Mouse (Mus musculus) c-Kit-positive CD71-positive TER-119-positive erythroid progenitor cells, embryonic 14.5 days (primary cell): ENCODE measurements around the gene Cdca7.

ENCODE experiments used
- DNase-seq: peaks from one replicate; pipeline ENCODE4 v3.0.0-alpha.2; 2013; ENCODE audit warnings: low spot score

The Cdca7 gene

DNA sequence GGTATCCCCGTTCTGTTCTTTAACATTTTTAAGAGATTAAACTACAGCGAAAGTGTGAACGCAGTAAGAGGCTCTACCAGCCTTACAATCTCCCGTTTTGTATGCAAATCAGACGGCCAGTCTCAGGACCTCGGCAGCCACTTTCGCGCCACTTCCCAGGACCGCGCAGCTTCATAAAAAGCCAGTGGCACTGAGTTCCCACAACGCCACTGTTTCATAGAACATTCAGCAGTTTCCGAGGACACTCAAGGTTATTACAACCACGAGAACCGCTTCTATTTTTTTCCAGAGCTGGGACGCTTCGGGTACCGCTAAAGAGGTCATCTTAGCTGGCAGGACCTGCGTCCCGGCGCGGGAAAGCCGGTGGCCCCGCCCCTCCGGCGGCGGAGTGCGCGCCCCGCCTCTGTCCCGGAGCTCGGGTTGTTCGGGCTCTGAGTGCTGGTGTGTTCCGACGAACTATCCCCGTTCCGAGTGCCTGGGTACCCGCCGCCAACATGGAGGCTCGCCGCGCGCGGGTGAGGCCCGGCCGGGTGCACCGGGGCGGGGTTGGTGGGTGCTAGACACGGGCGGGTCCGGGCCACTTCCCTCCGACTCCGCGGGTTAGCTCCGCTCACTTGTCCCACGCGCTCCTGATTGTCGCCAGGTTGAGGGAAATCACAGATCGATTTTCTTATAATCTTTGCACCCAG, at the start of gene Cdca7:
Gene Cdca7 (plus strand): TSS at position 363 of the 689 bp plus-strand sequence.
- DNase-seq, result peak; percentile 83

DNA sequence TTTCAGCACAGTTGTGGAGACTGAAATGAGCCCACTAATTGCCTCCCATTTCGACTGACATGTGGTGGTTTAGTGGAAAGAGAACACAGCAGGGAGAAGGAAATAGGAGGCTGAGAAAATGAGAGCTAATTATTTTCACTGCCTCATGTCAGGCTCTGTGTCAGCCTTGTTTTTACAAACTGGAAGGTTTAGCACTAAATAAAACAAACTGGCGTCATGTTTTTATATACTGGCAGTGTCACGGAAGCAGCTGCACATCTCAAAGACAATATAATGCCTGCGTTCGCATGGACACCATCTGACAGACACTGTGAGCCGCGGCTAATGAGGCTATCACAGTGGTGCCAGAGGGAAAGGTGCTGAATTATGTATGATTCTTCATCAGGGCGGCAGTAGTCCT, 49.2 kb upstream of the Cdca7 start:
- no peak for DNase-seq

DNA sequence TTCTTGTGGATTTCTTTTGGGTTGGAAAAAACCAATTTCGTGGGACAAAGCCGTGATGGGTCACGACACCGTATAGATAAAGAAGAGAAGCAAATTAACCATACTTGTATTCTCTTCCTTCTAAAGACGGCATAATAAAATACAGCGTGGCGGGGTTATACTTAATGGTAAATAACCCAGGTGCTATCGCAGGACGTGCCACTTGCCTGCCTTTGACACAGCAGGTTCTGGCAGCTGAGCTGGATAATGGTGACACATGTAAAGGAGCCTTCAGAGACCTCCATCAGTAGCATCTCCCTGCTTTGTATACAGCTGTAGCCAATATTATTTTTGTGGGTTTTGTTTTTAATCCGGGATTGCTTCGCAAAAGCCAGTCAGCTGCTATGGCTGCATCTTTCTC, 48.7 kb upstream of the Cdca7 start:
- DNase-seq, result no peak

DNA sequence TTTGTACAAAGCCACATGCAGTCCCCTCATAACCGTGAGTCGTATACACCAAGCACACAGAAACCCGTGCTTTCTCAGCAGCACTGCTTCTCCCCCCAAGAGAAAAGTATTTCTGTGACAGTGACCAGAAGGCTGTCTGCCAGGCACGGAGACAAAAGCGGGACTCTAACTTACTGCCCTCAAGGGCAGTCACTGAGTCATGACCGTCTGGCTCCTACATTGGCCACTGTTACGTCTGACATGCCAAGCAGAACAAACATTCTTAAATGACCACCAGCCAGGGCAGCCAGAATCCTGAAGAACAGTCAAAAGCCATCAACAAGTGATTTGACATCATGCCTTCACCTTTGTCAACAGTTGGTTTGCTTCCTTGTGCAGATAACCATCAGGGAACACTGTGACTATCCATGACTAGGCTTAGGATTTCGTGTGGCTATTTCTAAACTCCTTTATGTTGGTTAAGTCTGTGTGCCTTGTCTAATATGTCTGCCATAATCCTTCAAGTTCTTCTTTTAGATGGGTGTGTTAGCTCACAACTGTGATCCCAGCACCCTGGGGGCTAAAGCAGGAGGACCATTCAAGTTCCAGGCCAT, 36.9 kb upstream of the Cdca7 start:
- no peak for DNase-seq

DNA sequence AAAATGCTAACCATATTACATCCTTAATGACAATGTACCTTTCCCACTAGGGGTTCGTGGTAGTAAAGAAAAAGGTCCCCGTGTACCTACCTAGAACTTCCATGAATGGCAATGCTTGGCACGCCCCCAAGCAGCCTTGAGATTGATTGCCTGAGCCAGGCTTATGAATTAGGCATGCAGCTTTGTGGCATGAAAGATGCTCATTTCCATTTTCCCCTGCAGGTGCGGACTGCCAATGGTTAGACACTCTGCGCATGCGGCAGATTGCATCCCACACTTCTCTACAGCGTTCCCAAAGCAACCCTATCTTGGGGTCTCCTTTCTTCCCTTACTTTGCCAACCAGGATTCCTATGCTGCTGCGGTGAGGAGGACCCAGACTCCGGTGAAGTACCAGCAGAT, 34.9 kb upstream of the Cdca7 start:
- no peak for DNase-seq

DNA sequence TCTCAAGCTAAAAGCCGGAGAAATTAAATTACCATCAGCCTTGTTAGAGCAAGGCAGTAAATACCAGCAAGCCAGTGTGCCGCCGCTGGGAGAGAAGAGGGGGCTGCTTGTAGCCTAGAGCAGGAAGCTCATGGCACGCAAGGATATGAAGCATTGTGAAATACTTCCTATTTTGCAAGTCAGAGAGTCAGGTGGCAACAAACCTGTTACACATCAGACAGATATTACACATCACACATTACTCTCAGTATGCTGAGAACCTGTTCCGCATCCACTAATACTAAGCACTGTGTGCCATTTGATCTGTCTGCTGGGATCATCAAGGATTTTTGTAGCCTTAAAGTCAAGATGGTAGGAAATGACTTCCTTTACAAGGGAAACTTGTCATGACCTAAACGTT, 33.1 kb upstream of the Cdca7 start:
- DNase-seq, result no peak

DNA sequence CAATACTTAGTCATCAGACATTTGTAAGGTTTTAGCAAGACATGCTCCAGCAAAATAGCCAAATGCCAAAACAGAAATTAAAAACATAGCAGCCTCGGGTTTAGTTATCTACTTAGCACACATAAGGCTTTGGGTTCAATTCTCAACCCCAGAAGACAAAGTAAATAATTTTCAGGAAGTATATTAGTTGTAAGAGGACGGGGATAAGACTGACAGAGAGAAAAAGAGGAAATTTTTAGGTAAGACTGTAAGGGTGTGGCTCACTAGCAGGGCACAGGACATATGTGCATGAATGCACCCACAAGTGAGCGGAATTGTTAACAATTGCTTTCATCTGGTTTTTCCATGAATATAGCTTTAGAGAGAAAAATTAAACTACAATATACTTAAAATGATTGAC, 32.0 kb upstream of the Cdca7 start:
- no peak for DNase-seq

DNA sequence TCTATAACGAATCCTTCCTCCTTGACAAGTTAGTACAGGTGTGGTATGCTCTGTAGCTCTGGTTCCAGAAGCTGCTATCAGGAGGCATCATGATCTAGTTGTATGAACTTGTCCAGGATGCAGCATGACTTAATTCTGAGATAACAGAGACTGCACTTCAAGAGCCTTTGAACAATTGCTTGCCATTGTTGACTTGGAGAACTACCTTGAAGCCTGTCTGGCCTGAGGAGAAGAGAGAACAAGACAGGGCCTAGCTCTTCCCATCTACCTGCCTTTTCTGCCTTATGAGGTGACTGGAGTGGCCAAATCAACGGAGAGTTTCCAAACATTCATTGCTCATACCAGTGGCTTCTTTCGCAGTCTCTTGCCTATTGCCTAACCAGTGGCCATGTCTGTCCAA, 29.9 kb upstream of the Cdca7 start:
- no peak for DNase-seq

DNA sequence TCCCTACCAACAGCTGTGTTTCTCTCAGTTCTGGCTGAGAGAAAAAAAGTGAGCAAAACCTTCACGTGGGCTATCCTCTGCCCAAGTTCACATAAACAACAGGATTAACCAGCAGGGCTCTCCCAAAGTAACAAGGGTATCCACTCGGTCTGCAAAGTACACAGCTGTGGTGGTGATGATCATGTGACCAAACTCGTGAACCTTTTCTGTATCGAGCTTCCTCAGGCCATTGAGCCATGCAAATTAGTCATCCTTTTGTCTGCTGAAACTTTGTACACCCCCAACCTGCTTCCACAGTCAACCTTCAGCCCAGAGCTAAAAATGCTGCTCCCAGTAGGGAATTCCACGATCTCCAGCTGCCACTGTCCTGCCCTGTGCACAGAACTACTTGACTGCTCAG, 29.3 kb upstream of the Cdca7 start:
- DNase-seq, result no peak

DNA sequence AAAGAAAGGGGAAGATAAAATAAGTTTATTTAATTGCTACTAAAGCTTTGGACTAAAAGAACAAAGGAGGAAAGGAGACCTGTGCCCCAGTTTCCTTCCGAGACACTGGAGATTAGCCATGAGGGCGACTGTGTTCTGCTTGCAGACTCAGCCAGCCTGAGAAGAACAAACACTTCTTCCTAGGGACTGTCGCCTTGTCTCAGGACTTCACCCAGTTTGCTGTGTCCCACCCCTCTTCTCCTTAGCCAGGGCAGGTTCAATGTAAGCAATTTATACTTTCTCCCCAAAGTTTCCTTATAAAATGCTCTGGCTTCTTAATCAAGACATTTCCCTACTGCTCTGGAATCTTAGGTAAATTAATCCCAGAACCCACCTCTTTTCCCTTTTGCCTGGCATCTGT, 22.4 kb upstream of the Cdca7 start:
- no peak for DNase-seq

DNA sequence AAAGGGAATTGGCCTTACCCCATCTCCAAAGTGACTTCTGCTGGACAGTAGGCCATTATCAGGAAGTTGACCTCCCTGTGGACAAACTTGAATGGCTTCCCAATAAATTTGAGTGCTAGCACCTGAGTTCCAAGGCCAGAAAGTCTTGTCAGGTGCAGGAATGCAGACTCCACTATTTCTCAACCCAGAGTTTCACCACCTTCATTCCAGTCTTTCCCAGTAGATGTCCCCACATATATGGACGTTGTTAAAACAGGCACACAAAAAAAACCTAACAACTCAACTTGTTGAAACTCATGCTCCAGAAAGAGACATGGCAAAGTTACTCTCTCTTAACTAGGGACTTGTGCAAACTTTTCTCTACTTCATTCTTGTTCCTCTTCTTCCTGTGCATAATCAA, 19.8 kb upstream of the Cdca7 start:
- DNase-seq, result no peak

DNA sequence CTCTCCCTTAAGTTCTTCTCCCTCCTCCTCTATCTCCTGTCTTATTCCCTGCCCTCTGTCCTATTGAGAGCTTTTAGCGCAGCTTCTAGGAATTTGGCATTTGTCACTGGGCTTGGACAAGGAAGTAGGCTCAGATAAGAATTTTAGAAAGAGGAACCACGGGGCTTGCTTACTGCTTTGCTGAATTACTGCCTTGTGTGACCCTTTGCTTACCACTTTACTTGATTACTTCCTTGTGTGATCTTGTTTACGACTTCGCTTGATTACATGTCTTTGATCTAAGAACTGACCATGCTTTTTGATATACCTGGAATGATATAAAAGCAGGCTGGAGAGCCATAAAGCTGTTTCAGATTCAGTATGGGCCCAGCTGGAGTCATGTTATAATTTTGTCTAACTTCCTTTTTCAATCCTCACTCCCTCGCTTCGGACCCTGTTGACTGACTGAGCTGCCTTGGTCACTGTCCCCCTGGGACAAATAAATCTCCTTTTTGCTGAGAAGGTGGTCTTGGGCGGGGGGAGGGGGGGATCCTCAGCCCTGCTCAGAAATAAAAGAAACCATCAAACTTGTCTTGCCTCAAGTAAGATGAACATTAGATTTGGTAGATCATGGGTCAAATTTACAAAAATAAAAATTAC, 11.5 kb upstream of the Cdca7 start:
- DNase-seq, result no peak

DNA sequence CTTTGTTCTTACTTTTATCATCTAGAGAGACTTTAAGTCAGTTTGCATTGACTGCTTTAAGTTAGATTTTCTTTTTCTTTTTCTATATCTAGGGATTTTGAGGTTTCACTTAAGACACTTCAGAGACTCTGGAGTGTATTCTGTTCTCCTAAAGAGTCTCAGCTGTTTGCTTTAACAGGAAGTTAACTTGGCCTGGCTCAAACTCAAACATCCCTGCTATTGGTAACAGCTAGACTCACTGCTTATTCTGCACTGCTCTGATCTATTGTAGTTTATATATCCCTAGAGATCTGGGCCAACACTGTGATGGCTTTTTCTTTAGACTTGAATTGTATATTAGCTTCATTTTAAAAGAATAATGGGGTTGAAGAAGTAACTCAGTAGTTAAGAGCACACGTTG, 8.4 kb upstream of the Cdca7 start:
- DNase-seq, result no peak

DNA sequence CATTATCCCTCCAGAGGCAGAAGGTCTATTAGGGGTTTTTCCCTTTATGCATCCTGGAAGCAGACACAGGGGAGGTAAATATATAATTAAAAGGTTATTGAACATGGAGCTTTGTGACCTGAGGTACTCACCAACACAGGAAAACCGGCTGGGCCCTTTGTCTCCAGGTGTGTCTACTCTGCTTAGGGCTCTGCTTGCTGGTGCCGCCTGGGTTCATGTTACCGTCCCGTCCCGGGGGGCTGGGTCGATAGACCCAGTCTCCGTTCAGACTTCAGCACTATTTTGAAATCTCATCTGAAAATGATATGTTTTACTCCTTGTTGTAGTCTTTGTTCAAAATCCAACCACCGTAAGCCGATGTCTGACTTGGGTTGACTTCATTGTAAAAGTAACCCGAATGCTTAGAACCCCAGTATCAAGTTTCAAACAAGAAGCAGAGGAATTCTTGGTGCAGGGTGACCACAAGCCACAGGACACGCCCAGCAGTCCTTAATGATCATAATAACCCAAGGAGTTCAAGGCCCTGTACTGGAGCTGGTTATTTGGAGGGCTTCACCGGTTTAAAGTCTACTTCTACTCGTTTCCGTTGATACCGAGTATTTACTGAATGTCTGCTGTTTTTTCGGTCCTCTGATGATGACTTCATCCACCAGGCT, 4.4 kb upstream of the Cdca7 start:
- DNase-seq, result no peak

DNA sequence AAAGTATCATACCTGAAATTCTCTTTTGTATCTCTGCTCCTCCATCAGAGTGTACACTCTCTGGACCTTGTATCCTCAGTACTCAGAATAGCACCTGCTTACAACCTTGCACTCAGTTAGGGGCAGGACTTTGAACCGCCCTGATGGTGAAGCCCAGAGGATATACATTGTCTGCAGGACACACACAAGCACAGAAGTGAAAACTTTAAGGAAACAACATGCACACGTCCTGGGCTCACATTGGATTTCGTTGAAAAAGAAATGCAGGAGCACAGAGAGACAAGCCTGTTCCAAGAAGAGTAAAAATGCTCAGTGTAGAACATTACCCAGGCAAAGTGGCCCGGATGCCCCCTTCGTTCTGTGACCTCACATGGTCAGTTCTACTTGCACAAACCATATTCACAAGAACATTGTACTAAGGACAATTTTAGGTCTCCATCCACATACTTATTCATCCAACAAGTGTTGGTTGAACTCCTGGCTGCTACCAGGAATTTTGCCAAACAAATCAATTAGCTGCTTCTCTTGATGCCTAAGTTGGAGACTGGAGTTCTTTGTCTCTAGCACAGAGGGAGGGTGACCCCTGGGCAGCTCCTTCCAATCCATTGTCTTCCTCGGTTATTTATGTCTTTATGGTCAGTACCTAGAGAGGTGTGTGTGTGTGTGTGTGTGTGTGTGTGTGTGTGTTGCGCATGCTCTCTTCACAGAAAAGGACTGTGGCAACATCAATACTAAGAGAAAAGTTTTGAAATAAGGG, 1.2 kb upstream of the Cdca7 start:
- DNase-seq, result peak; percentile 27

DNA sequence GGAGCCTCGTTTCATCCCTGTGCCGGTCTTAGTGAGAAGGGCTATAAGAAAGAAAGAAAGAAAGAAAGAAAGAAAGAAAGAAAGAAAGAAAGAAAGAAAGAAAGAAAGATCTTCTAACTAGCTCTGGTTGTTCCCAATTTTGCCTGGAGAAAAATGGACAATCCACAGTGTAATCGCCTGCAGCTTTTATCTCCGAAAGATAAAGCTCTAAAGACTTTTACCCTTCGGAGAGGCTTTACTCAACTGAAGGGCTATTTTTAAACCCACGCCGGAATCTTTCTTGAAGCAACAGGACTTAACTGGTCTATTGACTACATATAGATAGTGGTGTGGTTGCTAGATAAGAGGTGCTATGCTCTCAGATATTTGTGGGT, 549 bp upstream of the Cdca7 start:
- no peak for DNase-seq

DNA sequence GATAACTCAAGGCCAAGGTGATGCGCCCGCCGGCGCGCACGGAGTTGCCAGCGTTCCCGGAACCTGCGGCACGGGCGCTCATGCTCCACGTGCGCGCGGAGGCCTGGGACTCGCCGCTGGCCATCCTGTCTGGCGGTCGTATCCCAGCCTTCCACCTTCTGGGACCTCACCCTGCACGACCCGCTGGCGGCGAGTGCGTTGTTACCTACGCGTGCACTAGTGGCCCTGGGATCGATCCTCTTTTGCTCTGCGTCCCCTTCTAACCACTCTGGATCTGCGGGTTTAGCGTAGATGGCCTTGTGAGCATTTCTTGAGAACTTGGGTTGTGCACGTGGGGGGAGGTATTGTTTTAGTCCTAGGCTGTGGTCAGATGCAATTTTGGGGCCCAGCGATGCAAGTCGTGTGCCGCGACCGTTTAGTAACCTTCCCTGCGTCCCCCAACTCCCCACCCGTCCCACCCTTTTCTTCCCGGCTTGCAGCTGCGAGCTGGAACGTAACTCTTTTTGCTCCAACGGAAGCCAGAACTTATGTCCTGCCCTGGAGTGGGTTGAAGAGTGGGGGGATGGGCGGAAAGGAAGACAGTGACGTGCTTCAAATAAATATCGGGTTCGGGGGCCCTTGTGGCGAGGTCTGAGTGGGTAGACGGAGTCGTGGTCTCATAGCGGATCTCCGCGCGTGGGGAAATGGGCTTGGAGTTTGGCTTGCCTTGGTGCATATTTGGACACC, 690 bp downstream of the Cdca7 start:
- peak; percentile 44 for DNase-seq

DNA sequence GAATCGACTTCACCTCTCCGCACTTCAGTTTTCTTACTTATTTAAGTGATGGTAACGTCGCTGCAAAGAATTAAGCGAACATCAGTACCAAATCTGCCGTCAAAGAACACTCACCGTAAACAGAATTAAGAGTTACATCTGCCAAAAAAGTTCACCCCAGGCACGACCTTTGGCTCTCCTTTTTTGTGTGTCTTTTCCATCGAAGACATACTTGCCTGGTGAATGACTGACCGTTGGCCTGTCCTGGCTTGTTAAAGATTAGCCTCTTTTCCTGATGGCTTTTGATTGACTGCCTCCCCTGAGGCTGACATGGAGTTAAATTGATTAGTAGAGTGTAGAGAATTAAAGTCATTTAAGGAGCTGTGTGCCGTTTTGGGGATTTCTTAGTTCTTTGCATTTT, 1.3 kb downstream of the Cdca7 start:
- peak; percentile 32 for DNase-seq

DNA sequence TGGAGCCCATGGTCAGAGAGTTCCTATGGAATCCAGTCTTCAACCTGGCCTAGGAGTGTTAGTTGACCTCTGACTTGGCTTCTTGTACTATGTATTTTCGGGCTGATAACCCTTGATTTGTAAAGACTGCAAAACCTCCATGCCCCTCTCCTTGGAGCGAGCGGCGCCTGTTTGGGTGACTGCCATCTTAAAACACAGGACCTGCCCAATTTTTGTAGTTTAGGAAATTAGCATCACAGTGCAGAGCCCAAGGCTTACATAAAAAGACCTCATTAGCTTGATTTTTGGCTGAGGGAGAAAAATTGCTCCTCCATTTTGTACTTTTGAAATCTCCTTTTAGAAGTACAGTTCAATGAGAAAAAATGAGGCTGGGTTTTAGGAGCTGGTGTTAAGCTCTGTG, 2.2 kb downstream of the Cdca7 start:
- no peak for DNase-seq

DNA sequence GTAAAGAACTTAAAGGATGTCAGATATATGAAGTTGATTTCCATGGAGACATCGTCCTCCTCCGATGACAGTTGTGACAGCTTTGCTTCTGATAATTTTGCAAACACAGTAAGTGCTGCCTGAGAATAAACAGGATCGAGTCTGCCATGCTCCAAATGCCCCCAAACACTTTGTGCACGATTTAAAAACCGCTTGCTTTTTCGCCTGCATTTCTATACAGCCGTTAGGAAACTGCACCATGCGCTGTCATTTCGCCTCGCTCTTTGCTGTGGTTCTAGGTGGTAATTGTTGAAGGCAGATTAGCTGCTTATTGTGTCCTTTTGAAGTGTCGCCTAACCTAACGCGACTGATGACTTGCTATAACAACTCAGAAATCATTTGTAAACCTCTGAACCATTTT, 3.0 kb downstream of the Cdca7 start:
- no peak for DNase-seq

DNA sequence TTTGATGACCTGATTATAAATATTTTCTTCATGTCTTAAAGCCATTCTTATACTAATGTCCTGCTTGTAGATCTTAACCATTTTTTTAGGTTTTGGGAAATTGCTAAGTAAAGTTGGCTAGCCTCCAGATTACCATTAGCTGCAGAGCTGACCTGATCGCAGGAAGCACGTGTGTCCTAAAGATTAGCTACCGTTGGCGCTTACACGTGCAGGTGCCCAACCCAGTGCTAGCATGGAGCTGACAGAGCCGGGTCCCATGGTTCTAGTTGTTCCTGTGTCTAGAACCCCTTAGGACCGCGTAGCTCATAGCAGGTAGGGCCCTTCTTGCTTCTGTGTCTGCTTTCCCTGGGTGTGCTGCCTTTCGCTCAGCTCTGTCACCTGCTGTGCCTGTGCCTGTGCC, 3.9 kb downstream of the Cdca7 start:
- no peak for DNase-seq

DNA sequence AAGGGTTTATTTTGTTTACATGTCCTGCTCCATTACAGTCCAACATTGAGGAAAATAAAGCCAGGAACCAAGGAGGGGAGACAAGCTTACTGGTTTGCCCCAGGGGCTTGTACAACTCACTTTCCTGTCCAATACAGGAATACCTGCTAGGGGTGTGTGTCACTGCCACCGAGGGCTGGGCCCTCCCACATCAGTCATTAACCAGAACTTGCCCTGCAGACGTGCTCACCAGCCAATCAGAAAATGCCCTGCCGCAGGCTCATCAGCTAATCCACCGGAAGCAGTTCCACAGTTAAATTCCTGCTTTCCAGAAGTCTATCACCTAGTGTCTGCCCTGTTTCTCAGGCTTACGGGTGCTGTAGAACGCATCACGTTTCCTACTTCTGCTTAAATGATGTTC, 15.7 kb downstream of the Cdca7 start:
- DNase-seq, result no peak
